Mouse (Mus musculus) thymus, adult 2 months (tissue): ENCODE data around the gene Shroom3. TPM values are rescaled to one million over a fixed set of nuclear protein-coding genes. Genes with fewer than 3 reads are reported as not detected.

Experiments
- DNase-seq: peaks from one replicate; pipeline ENCODE4 v3.0.0; 2021
- H3K27ac ChIP-seq: fragments of 200-500 bp; 2 replicates; pipeline ENCODE4 v1.5.1; 2012; ENCODE audit warnings: low read length, control low read depth; ENCODE audit not compliant: control insufficient read depth, insufficient read depth
- H3K27me3 ChIP-seq: fragments of 200-500 bp; 2 replicates; pipeline ENCODE4 v1.6.1; 2012; ENCODE audit warnings: mild to moderate bottlenecking, low read length, moderate library complexity, mixed read lengths; ENCODE audit not compliant: control insufficient read depth, insufficient read depth
- H3K36me3 ChIP-seq: fragments of 200-500 bp; 2 replicates; pipeline ENCODE4 v1.6.1; 2012; ENCODE audit warnings: mild to moderate bottlenecking, low read length, moderate library complexity; ENCODE audit not compliant: control insufficient read depth, insufficient read depth
- H3K4me1 ChIP-seq: fragments of 200-500 bp; replicated peaks from 2 replicates; pipeline ENCODE4 v1.6.1; 2012; ENCODE audit warnings: low read length; ENCODE audit not compliant: control insufficient read depth, insufficient read depth
- H3K4me3 ChIP-seq: fragments of 200-500 bp; 2 replicates; pipeline ENCODE4 v1.5.1; 2012; ENCODE audit warnings: mild to moderate bottlenecking, low read length, control low read depth, moderate library complexity; ENCODE audit not compliant: control insufficient read depth, insufficient read depth
- CTCF ChIP-seq: fragments of 200-500 bp; IDR thresholded peaks from 2 replicates; pipeline ENCODE4 v1.5.1; 2012; ENCODE audit warnings: mild to moderate bottlenecking, control low read depth, low read length, moderate library complexity, borderline replicate concordance; ENCODE audit not compliant: control insufficient read depth, poor library complexity, insufficient read depth; ENCODE audit errors: extremely low read depth
- POLR2A ChIP-seq: fragments of 200-500 bp; IDR thresholded peaks from 2 replicates; pipeline ENCODE4 v1.6.1; 2012; ENCODE audit warnings: mild to moderate bottlenecking, low read length, control low read depth, moderate library complexity; ENCODE audit not compliant: control insufficient read depth, poor library complexity, insufficient read depth; ENCODE audit errors: extremely low read depth
- WGBS: fragments of 180-500 bp; shearing (Covaris S2); methylation state at CpG from one replicate; pipeline ENCODE4 v1.1.7; 2018; 5-methylcytosine and 5-hydroxymethylcytosine counted together
- polyA plus RNA-seq: library from polyadenylated mRNA; depleted of rRNA; stranded (reverse); fragments of >200 nt; gene quantifications from 2 replicates; pipeline ENCODE4 v1.2.3, GENCODE M21; 2012

The Shroom3 gene
- polyA plus RNA-seq, 1 experiment: 4.0 TPM

DNA sequence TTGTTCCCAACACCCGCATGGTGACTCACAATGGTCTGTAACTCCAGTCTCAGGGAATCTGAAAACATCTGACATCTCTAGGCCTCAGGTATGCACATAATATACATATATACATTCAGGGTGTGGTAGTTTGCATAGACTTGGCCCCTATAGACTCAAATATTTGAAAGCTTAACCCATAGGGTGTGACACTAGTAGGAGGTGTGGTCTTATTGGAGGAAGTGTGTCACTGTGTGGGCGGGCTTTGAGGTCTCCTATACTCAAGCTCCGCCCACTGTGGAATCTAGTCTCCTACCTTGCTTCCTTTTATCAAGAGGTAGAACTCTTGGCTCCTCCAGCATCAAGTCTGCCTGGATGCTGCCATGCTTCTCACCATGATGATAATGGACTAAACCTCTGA lies 91.7 kb downstream of the Shroom3 start:
- H3K4me3 ChIP-seq: no peak overlapping the region
- H3K27me3 ChIP-seq: no peaks in the 10 kb centered on the region
- H3K36me3 ChIP-seq: no peaks in the 10 kb centered on the region
- TF ChIP-seq CTCF: no peak
- no peak for TF ChIP-seq POLR2A
- DNase-seq: no peak
- H3K27ac ChIP-seq: no peak overlapping the region
- 95% methylated on average over 3 of the region's 3 CpGs for WGBS
- no peaks in the 10 kb centered on the region for H3K4me1 ChIP-seq

- no peak overlapping the region for H3K4me3 ChIP-seq
- H3K27me3 ChIP-seq: no peaks in the 10 kb centered on the region
- no peak for TF ChIP-seq POLR2A
- no peak for TF ChIP-seq CTCF
- no peak for DNase-seq
- H3K27ac ChIP-seq: no peak overlapping the region
- H3K4me1 ChIP-seq: no peaks in the 10 kb centered on the region
- 84% methylated on average over 8 of the region's 8 CpGs for WGBS
- no peaks in the 10 kb centered on the region for H3K36me3 ChIP-seq
Measured at GRCm38 (mm10) chr5:92778395-92778794, 95.2 kb downstream of the Shroom3 start.

DNA sequence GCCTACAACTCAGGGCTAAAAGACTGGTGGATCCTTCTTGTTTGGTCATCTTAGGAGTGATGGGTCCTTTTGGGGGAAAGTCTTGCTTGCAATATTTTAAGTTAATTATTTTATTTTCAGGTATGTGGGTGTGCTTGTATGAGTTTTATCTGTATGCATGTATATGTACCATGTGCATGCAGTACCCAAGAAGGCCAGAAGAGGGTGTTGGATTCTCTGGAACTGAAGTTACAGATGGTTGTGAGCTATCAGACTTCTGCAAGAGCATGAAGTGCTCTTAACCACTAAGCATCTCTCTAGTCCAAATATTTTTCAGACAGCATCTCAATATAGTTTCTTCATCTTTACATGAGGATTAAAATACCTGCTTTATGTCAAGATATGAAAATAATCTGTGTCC lies 97.8 kb downstream of the Shroom3 start:
- H3K4me3 ChIP-seq: no peak overlapping the region
- no peak for TF ChIP-seq POLR2A
- no peak for TF ChIP-seq CTCF
- H3K27me3 ChIP-seq: no peaks in the 10 kb centered on the region
- DNase-seq: no peak
- no peaks in the 10 kb centered on the region for H3K4me1 ChIP-seq
- no peak overlapping the region for H3K27ac ChIP-seq
- H3K36me3 ChIP-seq: no peaks in the 10 kb centered on the region

DNA sequence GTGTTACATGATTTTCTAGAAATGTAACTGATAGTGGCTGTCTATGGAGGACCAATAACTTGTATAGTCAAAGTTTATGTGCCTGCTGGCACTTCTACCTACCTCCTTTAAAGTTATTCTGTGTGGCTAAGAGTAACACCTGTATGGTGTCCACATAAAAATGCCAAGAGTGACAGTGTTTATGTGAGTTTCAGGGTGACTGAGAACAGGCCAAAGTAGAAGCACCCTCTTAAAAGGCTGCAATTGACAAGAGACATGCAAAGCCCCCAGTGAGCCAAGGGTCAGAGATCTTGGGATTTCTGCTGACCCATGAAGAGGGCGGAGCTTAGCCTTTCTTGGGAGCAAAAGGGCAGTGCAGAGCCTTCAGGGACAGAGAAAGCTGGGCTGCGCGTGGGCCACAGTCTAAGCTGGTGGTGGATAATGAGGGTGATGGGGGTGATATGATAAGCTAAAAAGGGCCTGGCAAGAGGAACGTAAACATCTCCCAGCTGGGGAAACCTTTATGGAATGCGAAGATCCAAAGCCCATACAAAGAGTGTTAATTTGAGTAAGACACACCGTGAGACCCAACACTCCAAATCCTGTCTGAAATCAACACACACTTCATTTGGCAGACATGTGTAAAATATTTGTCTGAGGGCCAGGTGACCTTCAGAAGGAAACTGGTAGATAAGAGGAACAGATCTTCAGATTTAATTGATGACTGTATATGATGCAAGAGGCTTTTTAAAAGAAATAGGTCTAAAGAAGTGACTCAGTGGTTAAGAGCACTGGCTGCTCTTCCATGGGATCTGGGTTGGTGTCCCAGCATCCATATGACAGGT lies 101.0 kb downstream of the Shroom3 start:
- DNase-seq: no peak
- TF ChIP-seq CTCF (no peak), POLR2A (no peak)
- H3K27ac ChIP-seq: no peak overlapping the region
- no peaks in the 10 kb centered on the region for H3K36me3 ChIP-seq
- no peaks in the 10 kb centered on the region for H3K27me3 ChIP-seq
- H3K4me1 ChIP-seq: no peaks in the 10 kb centered on the region
- no peak overlapping the region for H3K4me3 ChIP-seq
- 95% methylated on average over 6 of the region's 6 CpGs for WGBS

- DNase-seq: no peak
- no peak for TF ChIP-seq CTCF
- no peak for TF ChIP-seq POLR2A
- WGBS: 94% methylated on average over 11 of the region's 11 CpGs
- Histone ChIP-seq H3K36me3 (no peaks in the 10 kb centered on the region), H3K27me3 (no peaks in the 10 kb centered on the region), H3K4me1 (no peaks in the 10 kb centered on the region), H3K4me3 (no peak overlapping the region), H3K27ac (no peak overlapping the region)
Measured at GRCm38 (mm10) chr5:92785870-92786436, 102.7 kb downstream of the Shroom3 start.

DNA sequence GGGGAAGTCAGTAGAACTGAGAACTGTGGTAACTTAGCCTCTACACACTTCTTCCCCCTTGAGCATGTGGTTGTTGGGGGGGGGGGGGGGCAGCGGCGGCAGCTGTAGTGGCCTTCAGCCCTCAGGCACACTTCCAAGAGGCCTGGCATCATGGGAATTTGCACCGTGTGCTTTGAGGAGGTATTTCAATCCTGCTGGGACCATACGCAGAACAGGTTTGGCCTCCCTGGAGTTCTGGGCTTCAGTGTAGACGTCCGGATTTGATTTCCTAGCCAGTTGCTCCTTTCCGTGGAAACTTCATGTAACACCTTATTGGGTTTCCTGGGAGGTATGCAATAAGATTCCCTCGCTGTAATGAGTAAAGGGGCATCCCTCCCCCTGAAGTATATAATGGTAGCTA lies 105.8 kb downstream of the Shroom3 start:
- Histone ChIP-seq H3K27me3 (no peaks in the 10 kb centered on the region), H3K4me3 (no peak overlapping the region), H3K4me1 (no peaks in the 10 kb centered on the region), H3K27ac (no peak overlapping the region), H3K36me3 (no peaks in the 10 kb centered on the region)
- no peak for TF ChIP-seq CTCF
- no peak for TF ChIP-seq POLR2A
- 69% methylated on average over 8 of the region's 8 CpGs for WGBS
- no peak for DNase-seq
